In genomic region chr10:17659575-17659974, GRCm38 (mm10) we compare ENCODE assay signal across 28 mouse cellular contexts.
"Had no signal": no experiment of that assay in that cellular context is flagged by ENCODE, and none has a peak within 500 bp of the region (broad histone marks: within the 10 kb centered on the region; RNA-seq: fewer than 3 reads in every experiment).

No protein-coding gene starts in this region.

- H3K36me3 ChIP-seq: embryonic facial prominence, embryonic 10.5 days; embryonic facial prominence, embryonic 12.5 days; embryonic facial prominence, embryonic 13.5 days; embryonic facial prominence, embryonic 15.5 days; forebrain, embryonic 10.5 days; forebrain, embryonic 12.5 days; forebrain, embryonic 15.5 days had no signal

- H3K27me3 ChIP-seq: embryonic facial prominence, embryonic 12.5 days; embryonic facial prominence, embryonic 15.5 days; forebrain, embryonic 12.5 days; forebrain, embryonic 13.5 days; forebrain, embryonic 15.5 days had no signal

- H3K27ac ChIP-seq: embryonic facial prominence, embryonic 10.5 days; embryonic facial prominence, embryonic 12.5 days; embryonic facial prominence, embryonic 13.5 days; embryonic facial prominence, embryonic 15.5 days; forebrain, embryonic 10.5 days; forebrain, embryonic 12.5 days; forebrain, embryonic 13.5 days; forebrain, embryonic 15.5 days; gastrocnemius, adult 2 months had no signal

- DNase-seq: cerebellum, adult 18-20 months; cerebellum, adult 2 months; cerebellum, adult 8-10 months; cerebellum, adult 9-10 months; cerebellum, adult 9-11 months; cerebellum, postnatal 10 days; cerebellum, postnatal 14 days; cerebellum, postnatal 25 days; cerebellum, postnatal 36 days; embryo, embryonic 11 days; forebrain, postnatal 0 days; gastrocnemius, adult 2 months; gastrocnemius, postnatal 10 days; gastrocnemius, postnatal 14 days; gastrocnemius, postnatal 25 days; gastrocnemius, postnatal 36 days; heart, adult 11 months had no signal

- ATAC-seq: forebrain, embryonic 13.5 days; forebrain, embryonic 14.5 days; forebrain, embryonic 15.5 days; forebrain, embryonic 16.5 days; forebrain, postnatal 0 days had no signal

- H3K4me2 ChIP-seq: embryonic facial prominence, embryonic 12.5 days; embryonic facial prominence, embryonic 13.5 days; embryonic facial prominence, embryonic 15.5 days; forebrain, embryonic 12.5 days; forebrain, embryonic 13.5 days; forebrain, embryonic 15.5 days had no signal

- H3K9ac ChIP-seq: embryonic facial prominence, embryonic 12.5 days; embryonic facial prominence, embryonic 13.5 days; embryonic facial prominence, embryonic 15.5 days; forebrain, embryonic 12.5 days; forebrain, embryonic 13.5 days; forebrain, embryonic 15.5 days; forebrain, postnatal 0 days had no signal

- H3K9me3 ChIP-seq: embryonic facial prominence, embryonic 10.5 days; embryonic facial prominence, embryonic 12.5 days; embryonic facial prominence, embryonic 13.5 days; embryonic facial prominence, embryonic 15.5 days; forebrain, embryonic 10.5 days; forebrain, embryonic 12.5 days; forebrain, embryonic 13.5 days; forebrain, embryonic 15.5 days had no signal

- H3K4me3 ChIP-seq: embryonic facial prominence, embryonic 10.5 days; embryonic facial prominence, embryonic 12.5 days; embryonic facial prominence, embryonic 13.5 days; embryonic facial prominence, embryonic 15.5 days; erythroblast, embryonic 14.5 days; forebrain, embryonic 10.5 days; forebrain, embryonic 12.5 days; forebrain, embryonic 13.5 days; forebrain, embryonic 15.5 days; gastrocnemius, adult 2 months had no signal
